Comparison of ENCODE assay signal across 24 mouse cellular contexts in the genomic region with DNA sequence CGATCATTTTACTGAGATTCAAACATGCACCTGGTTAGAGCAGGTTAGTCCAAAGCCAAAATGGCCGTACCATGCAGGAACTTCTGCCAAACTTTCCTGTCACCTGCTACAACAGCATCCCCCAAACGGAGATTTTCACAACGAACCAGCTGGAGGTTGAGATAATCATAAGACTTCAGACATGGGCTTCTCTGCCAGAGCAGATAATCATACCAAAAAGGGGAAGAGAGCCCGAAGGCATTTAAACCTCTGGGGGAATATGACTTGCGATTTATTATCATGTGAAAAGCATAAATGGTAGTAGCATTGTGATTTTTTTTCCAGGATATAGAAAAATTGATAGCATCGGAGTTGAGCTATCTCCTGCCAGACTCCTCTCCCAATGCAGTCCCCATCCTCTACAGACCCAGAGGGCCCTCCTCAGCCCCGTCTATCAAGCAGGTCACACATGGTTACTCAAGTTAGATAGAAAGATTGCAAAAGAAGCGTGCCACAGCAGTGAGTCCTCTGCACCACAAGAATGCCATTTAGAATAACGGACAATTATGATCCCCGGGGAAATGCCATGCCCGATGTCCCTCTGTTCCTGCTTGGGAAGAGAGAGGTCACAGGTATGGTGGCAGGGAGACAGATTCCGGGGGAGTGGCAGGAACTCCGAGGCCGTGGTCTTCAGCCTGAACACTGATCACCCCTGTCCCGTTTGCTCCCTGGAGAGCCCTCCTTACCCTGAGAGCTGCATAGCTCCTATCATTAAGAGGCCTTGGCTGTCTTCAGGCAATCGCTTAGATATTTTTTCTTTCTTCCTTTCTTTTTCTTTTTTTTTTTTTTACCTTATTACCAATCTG.
DNase-seq lines count a peak whose midpoint lies in the region; ATAC-seq and TF ChIP-seq lines count a peak whose summit lies in the region.
"Had no signal": no experiment of that assay in that cellular context is flagged by ENCODE, and none has a peak within 500 bp of the region (broad histone marks: within the 10 kb centered on the region; RNA-seq: fewer than 3 reads in every experiment).

No protein-coding gene starts in this region.

- WGBS in heart, adult 2 months, result 67% methylated on average over 17 of the region's 17 CpGs
- WGBS in neural tube, embryonic 15.5 days, result 67% methylated on average over 17 of the region's 17 CpGs

- TF ChIP-seq RAD21 in CH12.LX (IDR thresholded peaks at IDR 0.05; ENCODE audit: low read depth, low read length), result no peak

- TF ChIP-seq CTCF in heart, adult 2 months (IDR thresholded peaks at IDR 0.05), result no peak
- no peak for TF ChIP-seq CTCF in CH12.LX (conservative IDR thresholded peaks at IDR 0.05 in 1 of 2, IDR thresholded peaks at IDR 0.05 in 1 of 2; ENCODE audit: low read depth in 2 of 2, low read length in 2 of 2)

- no peaks in the 10 kb centered on the region for H3K36me3 ChIP-seq in heart, adult 2 months (ENCODE audit: control insufficient read depth, insufficient read depth, low read length)
- no peaks in the 10 kb centered on the region for H3K36me3 ChIP-seq in CH12.LX (replicated peaks in 1 of 2; ENCODE audit: control insufficient read depth in 1 of 2, insufficient read depth in 1 of 2, low read length in 1 of 2)
- no peaks in the 10 kb centered on the region for H3K36me3 ChIP-seq in neural tube, embryonic 15.5 days
- H3K36me3 ChIP-seq: embryonic facial prominence, embryonic 13.5 days; forebrain, embryonic 15.5 days; heart, embryonic 10.5 days; hindbrain, embryonic 13.5 days; midbrain, embryonic 12.5 days had no signal

- dilution Hi-C loops in CH12.LX (cut with MboI; ENCODE audit: extremely low pct_ligation_motif_present, extremely low pct_unique_long_range_greater_than_20kb, low sequenced_read_pairs), result no loop called here

- peak; percentile 60 for ATAC-seq in granulocyte monocyte progenitor cell, adult 5-6 weeks (replicated peaks; ENCODE audit: poor library complexity, severe bottlenecking)
- peak; percentile 72 for ATAC-seq in megakaryocyte-erythroid progenitor cell, adult 5-6 weeks (replicated peaks; ENCODE audit: low FRiP score, low TSS enrichment, poor library complexity, severe bottlenecking)
- ATAC-seq in neural tube, embryonic 15.5 days (ENCODE audit: low FRiP score), result no peak
- ATAC-seq: forebrain, embryonic 15.5 days; inflammation-experienced regulatory T-cells, adult 6 months had no signal

- H3K79me2 ChIP-seq in heart, adult 2 months (replicated peaks; ENCODE audit: control insufficient read depth, insufficient read depth, low read length), result no peaks in the 10 kb centered on the region
- no peaks in the 10 kb centered on the region for H3K79me2 ChIP-seq in CH12.LX (replicated peaks; ENCODE audit: control insufficient read depth, extremely low read depth, insufficient read depth, poor library complexity, severe bottlenecking)

- peak; percentile 74 for DNase-seq in heart, adult 11 months
- no peak for DNase-seq in heart, adult 2 months
- peak; percentile 37 for DNase-seq in CH12.LX (ENCODE audit: extremely low read depth)
- no peak for DNase-seq in cerebellum, adult 11-12 months
- DNase-seq in adrenal gland, postnatal 36 days, result no peak
- DNase-seq: adrenal gland, adult 8-10 months; cerebellum, postnatal 10 days; gastrocnemius, postnatal 25 days; heart, postnatal 10 days; kidney, adult 8-10 months; kidney, postnatal 25 days; layer of hippocampus, adult 9-11 months; lung, adult 2 months; right cerebral cortex, adult 18-20 months had no signal

- in situ Hi-C loops in CH12.LX (cut with MboI; ENCODE audit: low pct_ligation_motif_present, low pct_unique_long_range_greater_than_20kb, low sequenced_read_pairs), result no loop called here

- H3K4me1 ChIP-seq in heart, adult 2 months (ENCODE audit: control insufficient read depth, insufficient read depth, low read length), result no peaks in the 10 kb centered on the region
- H3K4me1 ChIP-seq in CH12.LX (ENCODE audit: control insufficient read depth in 1 of 2, insufficient read depth in 2 of 2), result peaks cover 0 to 15% of the 10 kb centered on the region in 2 experiments; a peak in 2 of 4 replicates
- no peaks in the 10 kb centered on the region for H3K4me1 ChIP-seq in neural tube, embryonic 15.5 days
- H3K4me1 ChIP-seq: forebrain, embryonic 15.5 days; midbrain, embryonic 12.5 days had no signal

- no peak overlapping the region for H3K4me2 ChIP-seq in CH12.LX (ENCODE audit: insufficient read depth, low read depth, poor library complexity, severe bottlenecking)
- no peak overlapping the region for H3K4me2 ChIP-seq in neural tube, embryonic 15.5 days
- H3K4me2 ChIP-seq: embryonic facial prominence, embryonic 13.5 days; forebrain, embryonic 15.5 days; hindbrain, embryonic 13.5 days; midbrain, embryonic 12.5 days had no signal

- peaks cover 6% of the 10 kb centered on the region for H3K9me3 ChIP-seq in CH12.LX (replicated peaks; ENCODE audit: low read length)
- no peaks in the 10 kb centered on the region for H3K9me3 ChIP-seq in neural tube, embryonic 15.5 days (replicated peaks)
- H3K9me3 ChIP-seq: embryonic facial prominence, embryonic 13.5 days; forebrain, embryonic 15.5 days; hindbrain, embryonic 13.5 days had no signal

- intact Hi-C loops in heart, adult 2 months (cut with DNase I), result no loop called here

- H3K27me3 ChIP-seq in heart, adult 2 months (ENCODE audit: control insufficient read depth, insufficient read depth, low read length), result 0 out of 2 replicates have a peak, but pooled peaks cover 1% of the 10 kb centered on the region
- no peaks in the 10 kb centered on the region for H3K27me3 ChIP-seq in CH12.LX (replicated peaks)
- no peaks in the 10 kb centered on the region for H3K27me3 ChIP-seq in neural tube, embryonic 15.5 days (replicated peaks)
- H3K27me3 ChIP-seq: embryonic facial prominence, embryonic 13.5 days; forebrain, embryonic 15.5 days; hindbrain, embryonic 13.5 days; midbrain, embryonic 12.5 days had no signal

- H3K27ac ChIP-seq in heart, adult 2 months, result no peak overlapping the region
- no peak overlapping the region for H3K27ac ChIP-seq in CH12.LX (ENCODE audit: insufficient read depth, low read depth)
- no peak overlapping the region for H3K27ac ChIP-seq in neural tube, embryonic 15.5 days (replicated peaks)
- H3K27ac ChIP-seq: embryonic facial prominence, embryonic 13.5 days; forebrain, embryonic 15.5 days; heart, embryonic 10.5 days; hindbrain, embryonic 13.5 days; left cerebral cortex, adult 2 months; midbrain, embryonic 12.5 days had no signal

- H3K9ac ChIP-seq in heart, adult 2 months (ENCODE audit: low read depth, low read length), result no peak overlapping the region
- no peak overlapping the region for H3K9ac ChIP-seq in CH12.LX (ENCODE audit: insufficient read depth, low read depth)
- H3K9ac ChIP-seq in neural tube, embryonic 15.5 days (replicated peaks), result no peak overlapping the region
- H3K9ac ChIP-seq: embryonic facial prominence, embryonic 13.5 days; forebrain, embryonic 15.5 days; hindbrain, embryonic 13.5 days; midbrain, embryonic 12.5 days had no signal

- no peak for TF ChIP-seq POLR2A in heart, adult 2 months (IDR thresholded peaks at IDR 0.05; ENCODE audit: insufficient read depth, low read depth, low read length)
- TF ChIP-seq POLR2A in CH12.LX (IDR thresholded peaks at IDR 0.05; ENCODE audit: low read depth, low read length), result no peak

- TF ChIP-seq EP300 in heart, adult 2 months (IDR thresholded peaks at IDR 0.05; ENCODE audit: insufficient read depth, low read depth, low read length), result no peak
- 0 out of 2 replicates have a peak, but pooled peaks have one; percentile 30 for TF ChIP-seq EP300 in CH12.LX (IDR thresholded peaks at IDR 0.05; ENCODE audit: low read length)

- H3K4me3 ChIP-seq in heart, adult 2 months, result no peak overlapping the region
- H3K4me3 ChIP-seq in CH12.LX (replicated peaks in 1 of 3; ENCODE audit: low read depth in 2 of 3, low read length in 2 of 3, poor library complexity in 1 of 3), result no peak overlapping the region
- no peak overlapping the region for H3K4me3 ChIP-seq in neural tube, embryonic 15.5 days (replicated peaks)
- H3K4me3 ChIP-seq: embryonic facial prominence, embryonic 13.5 days; forebrain, embryonic 15.5 days; heart, embryonic 10.5 days; hindbrain, embryonic 13.5 days; left cerebral cortex, adult 2 months; midbrain, embryonic 12.5 days had no signal

TF ChIP-seq in CH12.LX, 34 proteins besides CTCF, POLR2A, EP300 and RAD21:
- TF ChIP-seq USF2 (conservative IDR thresholded peaks at IDR 0.05; ENCODE audit: low read depth, low read length), result no peak
- no peak for TF ChIP-seq TBP (conservative IDR thresholded peaks at IDR 0.05; ENCODE audit: low read depth, low read length)
- no peak for TF ChIP-seq MYC (IDR thresholded peaks at IDR 0.05; ENCODE audit: low read depth, low read length)
- TF ChIP-seq E2F4 (IDR thresholded peaks at IDR 0.05; ENCODE audit: insufficient replicate concordance, low read depth, low read length), result no peak
- no peak for TF ChIP-seq MAX (IDR thresholded peaks at IDR 0.05; ENCODE audit: low read length)

Comparison
In these comparisons a context has a peak if more than half of its experiments do, and no peak if none do; other contexts are left out.
1. DNase-seq: peak in heart, adult 11 months (single experiment) and CH12.LX (single experiment); none in heart, adult 2 months (0 of 2), cerebellum, adult 11-12 months (single experiment) and adrenal gland, postnatal 36 days (0 of 2).